Mouse (Mus musculus) small intestine, adult 2 months (tissue): Measurements from ENCODE around the gene Capg.
A peak's percentile ranks its signal among the peaks of the same experiment; 100 is the strongest.

ENCODE experiments used
- CTCF ChIP-seq: fragments of 200-500 bp; IDR thresholded peaks from 2 replicates; pipeline ENCODE4 v1.5.1; 2012; ENCODE audit warnings: low read depth, mild to moderate bottlenecking, control low read depth, inconsistent platforms, low read length, moderate library complexity, mixed read lengths; ENCODE audit not compliant: insufficient replicate concordance, insufficient read length; ENCODE audit errors: extremely low read depth
- POLR2A ChIP-seq: fragments of 200-500 bp; IDR thresholded peaks from 2 replicates; pipeline ENCODE4 v1.6.1; 2012; ENCODE audit warnings: low read depth, mild to moderate bottlenecking, control low read depth, inconsistent platforms, low read length, moderate library complexity

GRCm38 (mm10) chr6:72567508-72567907, 23.3 kb downstream of the Capg start:
- TF ChIP-seq CTCF = peak; percentile 20; the same call in 1 of the 2 replicates
- no peak for TF ChIP-seq POLR2A
